Mouse (Mus musculus): ENCODE results near the gene Rwdd2a. TPM values are rescaled to one million over a fixed set of nuclear protein-coding genes. Genes with fewer than 3 reads are reported as not detected.

Rwdd2a gene
- total and polyA plus RNA-seq, 3 experiments: 1.2 to 2.4 TPM; not detected in 1

GRCm38 (mm10) chr9:86553886-86554285, 17.9 kb upstream of the Rwdd2a start:
- no peak for TF ChIP-seq MAFK (IDR thresholded peaks at IDR 0.05; ENCODE audit: borderline replicate concordance, low read depth, low read length)
- TF ChIP-seq TBP (IDR thresholded peaks at IDR 0.05; ENCODE audit: low read depth, low read length): no peak
- no peak for TF ChIP-seq ZNF384 (IDR thresholded peaks at IDR 0.05; ENCODE audit: low read depth, low read length)
- TF ChIP-seq ZMIZ1 (IDR thresholded peaks at IDR 0.05; ENCODE audit: low read depth, low read length): no peak
- Histone ChIP-seq H3K4me3 (ENCODE audit: control insufficient read depth in 1 of 2, insufficient read depth in 1 of 2, low read depth in 2 of 2, low read length in 2 of 2) (no peak overlapping the region), H3K27ac (ENCODE audit: control insufficient read depth, low read depth, low read length) (no peak overlapping the region), H3K36me3 (ENCODE audit: control insufficient read depth in 1 of 2, insufficient read depth in 2 of 2, low read length in 2 of 2) (peaks cover 0 to 9% of the 10 kb centered on the region in 2 experiments; a peak in 2 of 4 replicates), H3K4me1 (ENCODE audit: control insufficient read depth in 1 of 2, insufficient read depth in 2 of 2, low read length in 2 of 2) (no peaks in the 10 kb centered on the region), H3K27me3 (ENCODE audit: control insufficient read depth in 1 of 2, insufficient read depth in 2 of 2, low read length in 2 of 2) (no peaks in the 10 kb centered on the region), H3K79me2 (ENCODE audit: control insufficient read depth, insufficient read depth, low read length, poor library complexity) (no peaks in the 10 kb centered on the region), H3K9me3 (replicated peaks; ENCODE audit: insufficient read depth, low read length) (no peaks in the 10 kb centered on the region), H3K9ac (ENCODE audit: control insufficient read depth, low read depth, low read length, poor library complexity, severe bottlenecking) (no peak overlapping the region)
- DNase-seq (ENCODE audit: low read depth, low spot score): no peak

DNA sequence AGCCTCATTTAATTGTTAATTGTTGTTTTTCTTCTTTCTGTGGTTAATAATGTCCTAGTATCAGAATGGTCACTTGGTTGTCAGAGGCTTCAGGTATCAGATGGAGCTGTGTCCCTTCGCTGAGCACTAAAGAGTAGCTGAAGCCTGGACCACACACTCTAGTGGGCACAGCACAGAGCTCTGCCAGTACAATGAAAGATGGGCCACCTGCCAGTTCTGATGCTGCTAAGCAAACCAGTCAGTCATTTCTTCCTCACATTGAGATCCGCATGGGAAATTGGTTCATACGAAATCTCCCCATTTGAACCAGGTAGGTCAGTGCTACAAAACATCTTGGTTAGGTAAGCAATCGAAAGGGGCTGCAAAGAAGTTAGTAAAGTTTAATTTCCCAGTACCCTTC, 17.1 kb upstream of the Rwdd2a start:
- Histone ChIP-seq H3K36me3 (ENCODE audit: control insufficient read depth in 1 of 2, insufficient read depth in 2 of 2, low read length in 2 of 2) (peaks cover 0 to 9% of the 10 kb centered on the region in 2 experiments; a peak in 2 of 4 replicates), H3K79me2 (ENCODE audit: control insufficient read depth, insufficient read depth, low read length, poor library complexity) (no peaks in the 10 kb centered on the region), H3K27ac (ENCODE audit: control insufficient read depth, low read depth, low read length) (no peak overlapping the region), H3K27me3 (ENCODE audit: control insufficient read depth in 1 of 2, insufficient read depth in 2 of 2, low read length in 2 of 2) (no peaks in the 10 kb centered on the region), H3K9me3 (replicated peaks; ENCODE audit: insufficient read depth, low read length) (no peaks in the 10 kb centered on the region), H3K4me3 (ENCODE audit: control insufficient read depth in 1 of 2, insufficient read depth in 1 of 2, low read depth in 2 of 2, low read length in 2 of 2) (no peak overlapping the region), H3K4me1 (ENCODE audit: control insufficient read depth in 1 of 2, insufficient read depth in 2 of 2, low read length in 2 of 2) (no peaks in the 10 kb centered on the region), H3K9ac (ENCODE audit: control insufficient read depth, low read depth, low read length, poor library complexity, severe bottlenecking) (no peak overlapping the region)
- TF ChIP-seq ZC3H11A (IDR thresholded peaks at IDR 0.05; ENCODE audit: low read depth, low read length) (no peak), MXI1 (IDR thresholded peaks at IDR 0.05; ENCODE audit: low read depth, low read length) (no peak), TAL1 (IDR thresholded peaks at IDR 0.05; ENCODE audit: low read length) (no peak), CHD2 (IDR thresholded peaks at IDR 0.05; ENCODE audit: low read length) (no peak), GABPA (IDR thresholded peaks at IDR 0.05; ENCODE audit: low read depth, low read length) (no peak)
- DNase-seq (ENCODE audit: low read depth, low spot score): no peak

DNA sequence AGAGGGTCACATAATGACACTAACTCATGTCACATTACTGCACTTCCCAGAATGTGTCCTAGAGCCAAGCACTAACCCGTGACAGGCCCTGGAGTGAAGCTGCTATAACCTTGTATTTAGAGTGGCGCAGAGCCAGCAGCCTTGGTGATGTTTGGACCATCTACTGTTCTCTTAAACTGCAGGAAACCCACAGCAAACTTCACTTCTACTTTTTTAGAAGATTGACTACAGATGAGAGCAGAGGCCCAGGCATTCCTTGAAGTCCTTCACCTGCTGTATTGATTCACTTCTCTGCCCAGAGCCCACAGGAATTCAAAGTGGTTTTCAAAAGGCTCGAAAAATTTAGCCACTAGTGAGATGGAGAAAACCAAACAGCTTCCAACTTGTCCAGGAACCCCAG, 11.2 kb upstream of the Rwdd2a start:
- H3K9ac ChIP-seq (ENCODE audit: control insufficient read depth, low read depth, low read length, poor library complexity, severe bottlenecking): no peak overlapping the region
- H3K36me3 ChIP-seq (ENCODE audit: control insufficient read depth in 1 of 2, insufficient read depth in 2 of 2, low read length in 2 of 2): peaks cover 0 to 5% of the 10 kb centered on the region in 2 experiments; a peak in 1 of 4 replicates
- no peaks in the 10 kb centered on the region for H3K4me1 ChIP-seq (ENCODE audit: control insufficient read depth in 1 of 2, insufficient read depth in 2 of 2, low read length in 2 of 2)
- no peaks in the 10 kb centered on the region for H3K27me3 ChIP-seq (ENCODE audit: control insufficient read depth in 1 of 2, insufficient read depth in 2 of 2, low read length in 2 of 2)
- TF ChIP-seq USF2 (IDR thresholded peaks at IDR 0.05; ENCODE audit: borderline replicate concordance in 1 of 2, insufficient read depth in 1 of 2, low read depth in 1 of 2, low read length in 2 of 2) (no peak), POLR2A (IDR thresholded peaks at IDR 0.05; ENCODE audit: control insufficient read depth in 1 of 2, insufficient read depth in 1 of 2, low read depth in 1 of 2, low read length in 2 of 2, poor library complexity in 1 of 2) (no peak), JUND (IDR thresholded peaks at IDR 0.05; ENCODE audit: low read depth, low read length) (no peak), MEF2A (IDR thresholded peaks at IDR 0.05; ENCODE audit: extremely low read depth, insufficient replicate concordance, low read depth, low read length, poor library complexity, severe bottlenecking) (no peak)
- H3K4me3 ChIP-seq (ENCODE audit: control insufficient read depth in 1 of 2, insufficient read depth in 1 of 2, low read depth in 2 of 2, low read length in 2 of 2): no peak overlapping the region
- H3K9me3 ChIP-seq (replicated peaks; ENCODE audit: insufficient read depth, low read length): no peaks in the 10 kb centered on the region
- H3K79me2 ChIP-seq (ENCODE audit: control insufficient read depth, insufficient read depth, low read length, poor library complexity): no peaks in the 10 kb centered on the region
- no peak overlapping the region for H3K27ac ChIP-seq (ENCODE audit: control insufficient read depth, low read depth, low read length)
- DNase-seq (ENCODE audit: low read depth, low spot score): no peak
